7 mouse cellular contexts compared by ENCODE assay signal in the genomic region with DNA sequence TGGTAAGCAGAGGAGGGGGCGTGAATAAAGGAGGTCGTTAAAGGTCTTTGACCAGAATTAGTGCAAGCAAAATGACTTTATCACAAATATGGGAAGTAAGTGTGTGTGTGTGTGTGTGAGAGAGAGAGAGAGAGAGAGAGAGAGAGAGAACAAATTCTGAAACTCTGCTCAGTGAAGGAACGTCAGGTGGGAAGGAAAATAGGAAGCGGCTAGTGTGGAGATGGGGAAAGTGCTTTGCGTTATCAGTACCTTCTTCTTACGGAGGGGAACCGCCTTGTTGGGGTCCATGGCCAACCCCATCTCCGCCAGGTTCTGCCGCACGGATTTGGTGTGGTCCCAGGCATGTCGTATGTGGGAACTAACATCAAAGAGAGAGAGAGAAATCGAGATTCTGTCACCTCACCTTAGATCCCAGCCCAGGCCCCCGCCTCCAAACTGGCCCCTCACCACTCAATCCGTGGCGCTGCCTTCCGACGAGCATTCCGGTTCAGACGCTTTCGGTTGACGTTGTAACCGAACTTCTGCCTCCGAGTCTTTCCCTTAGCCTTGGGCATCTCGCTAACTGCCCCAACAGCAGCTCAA. TPM values are rescaled to one million over a fixed set of nuclear protein-coding genes. Genes with fewer than 3 reads are reported as not detected.
DNase-seq lines count a peak whose midpoint lies in the region; ATAC-seq and TF ChIP-seq lines count a peak whose summit lies in the region.

No protein-coding gene starts in this region.

- no peaks in the 10 kb centered on the region for H3K27me3 ChIP-seq in thymus, adult 2 months (ENCODE audit: control insufficient read depth, insufficient read depth, low read length)
- no peaks in the 10 kb centered on the region for H3K27me3 ChIP-seq in forebrain, embryonic 13.5 days
- H3K27me3 ChIP-seq in liver, embryonic 13.5 days, result no peaks in the 10 kb centered on the region

- no peak for DNase-seq in thymus, adult 2 months
- no peak for DNase-seq in thymus, postnatal 14 days
- DNase-seq in liver, embryonic 13.5 days, result peak; percentile 37
- no peak for DNase-seq in adipocyte (ENCODE audit: low spot score)
- no peak for DNase-seq in gastrocnemius, postnatal 10 days
- no peak for DNase-seq in adrenal gland, postnatal 25 days

- TF ChIP-seq CTCF in thymus, adult 2 months (IDR thresholded peaks at IDR 0.05; ENCODE audit: borderline replicate concordance, control insufficient read depth, extremely low read depth, insufficient read depth, low read length, poor library complexity), result no peak

- H3K9me3 ChIP-seq in forebrain, embryonic 13.5 days (replicated peaks), result no peaks in the 10 kb centered on the region
- H3K9me3 ChIP-seq in liver, embryonic 13.5 days (replicated peaks), result no peaks in the 10 kb centered on the region

- H3K36me3 ChIP-seq in thymus, adult 2 months (ENCODE audit: control insufficient read depth, insufficient read depth, low read length), result no peaks in the 10 kb centered on the region
- H3K36me3 ChIP-seq in forebrain, embryonic 13.5 days (ENCODE audit: poor library complexity, severe bottlenecking), result peaks cover 40% of the 10 kb centered on the region
- H3K36me3 ChIP-seq in liver, embryonic 13.5 days, result peaks cover 53% of the 10 kb centered on the region

- WGBS in thymus, adult 2 months, result under 1% methylated on average over 24 of the region's 24 CpGs
- 2% methylated on average over 24 of the region's 24 CpGs for WGBS in forebrain, embryonic 13.5 days
- WGBS in liver, embryonic 13.5 days (ENCODE audit: insufficient replicate concordance), result under 1% methylated on average over 24 of the region's 24 CpGs

- no peak overlapping the region for H3K27ac ChIP-seq in thymus, adult 2 months (ENCODE audit: control insufficient read depth, insufficient read depth, low read length)
- no peak overlapping the region; the same call in 1 of the 2 replicates for H3K27ac ChIP-seq in forebrain, embryonic 13.5 days
- H3K27ac ChIP-seq in liver, embryonic 13.5 days, result 0 out of 2 replicates have a peak overlapping the region, but pooled peaks have one; percentile 6

- no peak for TF ChIP-seq POLR2A in thymus, adult 2 months (IDR thresholded peaks at IDR 0.05; ENCODE audit: control insufficient read depth, extremely low read depth, insufficient read depth, low read length, poor library complexity)

- H3K9ac ChIP-seq in forebrain, embryonic 13.5 days, result peak overlapping the region; percentile 73
- H3K9ac ChIP-seq in liver, embryonic 13.5 days, result peak overlapping the region; percentile 93

- ATAC-seq in forebrain, embryonic 13.5 days, result no peak
- peak; percentile 35 for ATAC-seq in liver, embryonic 13.5 days (ENCODE audit: low read depth)

- peak overlapping the region; percentile 83 for H3K4me2 ChIP-seq in forebrain, embryonic 13.5 days
- peak overlapping the region; percentile 74 for H3K4me2 ChIP-seq in liver, embryonic 13.5 days

- H3K4me1 ChIP-seq in thymus, adult 2 months (replicated peaks; ENCODE audit: control insufficient read depth, insufficient read depth, low read length), result peaks cover 3% of the 10 kb centered on the region; the same call in 1 of the 2 replicates
- H3K4me1 ChIP-seq in forebrain, embryonic 13.5 days, result peaks cover 30% of the 10 kb centered on the region
- peaks cover 33% of the 10 kb centered on the region for H3K4me1 ChIP-seq in liver, embryonic 13.5 days (replicated peaks)

- peak overlapping the region; percentile 97 for H3K4me3 ChIP-seq in thymus, adult 2 months (ENCODE audit: control insufficient read depth, insufficient read depth, low read length)
- H3K4me3 ChIP-seq in forebrain, embryonic 13.5 days, result peak overlapping the region; percentile 79
- peak overlapping the region; percentile 92 for H3K4me3 ChIP-seq in liver, embryonic 13.5 days (replicated peaks)

RNA-seq across cellular contexts. Expression of a gene that starts 0.4 kb away (rescaled TPM):
- 8.6 and 8.7 TPM in 2 replicates for polyA plus RNA-seq in thymus, adult 2 months (2012; rRNA removed)
- 59.6 and 66.2 TPM in 2 replicates for polyA plus RNA-seq in forebrain, embryonic 13.5 days (2015; fragmentation: Nextera tagmentation; extraction: Ambion mirVana)
- 74.9 and 84.5 TPM in 2 replicates for polyA plus RNA-seq in liver, embryonic 13.5 days (2015; fragmentation: Nextera tagmentation; extraction: Ambion mirVana)
- total RNA-seq in gastrocnemius, postnatal 10 days (2021), result 10 to 100 TPM; 17.7 to 19.6 TPM
- total RNA-seq in adrenal gland, postnatal 25 days (2021), result 56.7 and 72.4 TPM in 2 replicates

RNA-seq across cellular contexts. Expression of a gene that starts 0.5 kb away (rescaled TPM):
- polyA plus RNA-seq in thymus, adult 2 months (2012; rRNA removed), result 112 and 116 TPM in 2 replicates
- 204 and 209 TPM in 2 replicates for polyA plus RNA-seq in forebrain, embryonic 13.5 days (2015; fragmentation: Nextera tagmentation; extraction: Ambion mirVana)
- polyA plus RNA-seq in liver, embryonic 13.5 days (2015; fragmentation: Nextera tagmentation; extraction: Ambion mirVana), result 117 and 118 TPM in 2 replicates
- total RNA-seq in gastrocnemius, postnatal 10 days (2021), result 100 to 1,000 TPM; 117 to 126 TPM
- 230 and 245 TPM in 2 replicates for total RNA-seq in adrenal gland, postnatal 25 days (2021)

RNA-seq across cellular contexts. Expression of a gene that starts 14.7 kb away (rescaled TPM):
- polyA plus RNA-seq in thymus, adult 2 months (2012; rRNA removed), result 19.8 and 20.5 TPM in 2 replicates
- polyA plus RNA-seq in forebrain, embryonic 13.5 days (2015; fragmentation: Nextera tagmentation; extraction: Ambion mirVana), result 52.1 and 53.5 TPM in 2 replicates
- polyA plus RNA-seq in liver, embryonic 13.5 days (2015; fragmentation: Nextera tagmentation; extraction: Ambion mirVana), result 9.0 and 9.2 TPM in 2 replicates
- total RNA-seq in gastrocnemius, postnatal 10 days (2021), result 1 to 10 TPM; 6.0 to 7.8 TPM
- 51.6 and 65.6 TPM in 2 replicates for total RNA-seq in adrenal gland, postnatal 25 days (2021)

RNA-seq across cellular contexts. Expression of a gene that starts 21.6 kb away (rescaled TPM):
- 42.2 and 44.6 TPM in 2 replicates for polyA plus RNA-seq in thymus, adult 2 months (2012; rRNA removed)
- 57.2 and 60.3 TPM in 2 replicates for polyA plus RNA-seq in forebrain, embryonic 13.5 days (2015; fragmentation: Nextera tagmentation; extraction: Ambion mirVana)
- polyA plus RNA-seq in liver, embryonic 13.5 days (2015; fragmentation: Nextera tagmentation; extraction: Ambion mirVana), result 51.0 and 54.2 TPM in 2 replicates
- total RNA-seq in gastrocnemius, postnatal 10 days (2021), result 10 to 100 TPM; 82.3 to 88.0 TPM
- 61.8 and 82.6 TPM in 2 replicates for total RNA-seq in adrenal gland, postnatal 25 days (2021)

RNA-seq across cellular contexts. Expression of a gene that starts 24.3 kb away (rescaled TPM):
- 104 and 105 TPM in 2 replicates for polyA plus RNA-seq in thymus, adult 2 months (2012; rRNA removed)
- 262 and 276 TPM in 2 replicates for polyA plus RNA-seq in forebrain, embryonic 13.5 days (2015; fragmentation: Nextera tagmentation; extraction: Ambion mirVana)
- polyA plus RNA-seq in liver, embryonic 13.5 days (2015; fragmentation: Nextera tagmentation; extraction: Ambion mirVana), result 53.0 and 60.1 TPM in 2 replicates
- total RNA-seq in gastrocnemius, postnatal 10 days (2021), result 100 to 1,000 TPM in 1 of 2 experiments, 10 to 100 TPM in 1; 94.0 to 101 TPM
- 157 and 177 TPM in 2 replicates for total RNA-seq in adrenal gland, postnatal 25 days (2021)
